Mouse (Mus musculus) E14TG2a.4 (cell line): ENCODE data around the gene Prr5.

ENCODE experiments used
- H3K27me3 ChIP-seq: 2 replicates; pipeline ENCODE4 v1.6.1; 2014; ENCODE audit warnings: low read length, control low read depth; ENCODE audit not compliant: insufficient read depth
- H3K36me3 ChIP-seq: 2 replicates; pipeline ENCODE4 v1.6.1; 2014; ENCODE audit warnings: low read length, control low read depth; ENCODE audit not compliant: insufficient read depth
- H3K4me1 ChIP-seq: replicated peaks from 2 replicates; pipeline ENCODE4 v1.6.1; 2014; ENCODE audit warnings: low read depth, low read length, control low read depth
- H3K4me3 ChIP-seq: replicated peaks from 2 replicates; pipeline ENCODE4 v1.5.1; 2014; ENCODE audit warnings: mild to moderate bottlenecking, low read length
- H3K9me3 ChIP-seq: 2 replicates; pipeline ENCODE4 v1.6.1; 2014; ENCODE audit warnings: low read length, control low read depth
- CTCF ChIP-seq: conservative IDR thresholded peaks from 2 replicates; pipeline ENCODE4 v1.5.1; 2014; ENCODE audit warnings: low read length
- NANOG ChIP-seq: IDR thresholded peaks from 2 replicates; pipeline ENCODE4 v1.6.1; 2014; ENCODE audit warnings: borderline replicate concordance, low read length, mixed read lengths
- POU5F1 ChIP-seq: IDR thresholded peaks from 2 replicates; pipeline ENCODE4 v1.6.1; 2014; ENCODE audit warnings: low read length, borderline replicate concordance

Prr5 gene

GRCm38 (mm10) chr15:84691513-84691912, 22.1 kb downstream of the Prr5 start:
- no peaks in the 10 kb centered on the region for H3K27me3 ChIP-seq
- H3K9me3 ChIP-seq = peaks cover 7% of the 10 kb centered on the region; the same call in 1 of the 2 replicates
- no peak for TF ChIP-seq POU5F1
- TF ChIP-seq CTCF = no peak
- no peak for TF ChIP-seq NANOG
- no peak overlapping the region for H3K4me3 ChIP-seq
- peaks cover 93% of the 10 kb centered on the region for H3K36me3 ChIP-seq
- H3K4me1 ChIP-seq = peaks cover 35% of the 10 kb centered on the region

- H3K4me3 ChIP-seq = no peak overlapping the region
- peaks cover 29% of the 10 kb centered on the region for H3K4me1 ChIP-seq
- no peaks in the 10 kb centered on the region for H3K27me3 ChIP-seq
- TF ChIP-seq POU5F1 = no peak
- no peak for TF ChIP-seq NANOG
- peak; percentile 22 for TF ChIP-seq CTCF
- H3K9me3 ChIP-seq = peaks cover 7% of the 10 kb centered on the region; the same call in 1 of the 2 replicates
- peaks cover 100% of the 10 kb centered on the region for H3K36me3 ChIP-seq
Observed at GRCm38 (mm10) chr15:84692645-84693044, 23.2 kb downstream of the Prr5 start.

- H3K4me1 ChIP-seq = peaks cover 44% of the 10 kb centered on the region
- peaks cover 99% of the 10 kb centered on the region for H3K36me3 ChIP-seq
- H3K27me3 ChIP-seq = no peaks in the 10 kb centered on the region
- H3K4me3 ChIP-seq = no peak overlapping the region
- peaks cover 7% of the 10 kb centered on the region; the same call in 1 of the 2 replicates for H3K9me3 ChIP-seq
- no peak for TF ChIP-seq POU5F1
- TF ChIP-seq NANOG = no peak
- TF ChIP-seq CTCF = no peak
Observed at GRCm38 (mm10) chr15:84696021-84696420, 26.6 kb downstream of the Prr5 start.

DNA sequence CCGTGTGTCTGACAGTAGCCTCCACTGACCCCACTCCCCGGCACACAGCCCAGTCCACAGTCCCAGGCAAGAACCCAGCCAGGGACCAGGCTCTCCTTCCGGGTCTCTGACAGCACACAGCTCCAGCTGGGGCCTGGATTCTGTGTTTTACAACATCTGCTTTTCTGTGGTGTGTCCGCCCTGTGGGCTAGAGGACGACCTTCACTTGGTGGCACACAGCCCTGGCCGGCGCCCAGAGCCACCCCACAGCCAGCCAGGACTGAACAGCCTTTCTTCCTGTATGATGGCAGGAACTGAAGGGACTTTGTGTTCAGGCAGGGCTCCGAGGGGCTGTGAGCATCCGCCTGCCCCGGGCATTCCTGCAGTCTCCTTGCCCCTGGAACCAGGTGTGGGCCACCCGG, 28.2 kb downstream of the Prr5 start:
- Histone ChIP-seq H3K27me3 (no peaks in the 10 kb centered on the region), H3K9me3 (peaks cover 3% of the 10 kb centered on the region; the same call in 1 of the 2 replicates), H3K4me3 (no peak overlapping the region; the same call in 1 of the 2 replicates), H3K36me3 (peaks cover 99% of the 10 kb centered on the region), H3K4me1 (peaks cover 56% of the 10 kb centered on the region)
- no peak for TF ChIP-seq NANOG
- TF ChIP-seq CTCF = no peak
- TF ChIP-seq POU5F1 = no peak

GRCm38 (mm10) chr15:84698189-84698588, 28.8 kb downstream of the Prr5 start:
- Histone ChIP-seq H3K9me3 (no peaks in the 10 kb centered on the region), H3K4me3 (no peak overlapping the region), H3K36me3 (peaks cover 98% of the 10 kb centered on the region), H3K27me3 (no peaks in the 10 kb centered on the region), H3K4me1 (peaks cover 56% of the 10 kb centered on the region)
- TF ChIP-seq NANOG = no peak
- TF ChIP-seq POU5F1 = no peak
- no peak for TF ChIP-seq CTCF

DNA sequence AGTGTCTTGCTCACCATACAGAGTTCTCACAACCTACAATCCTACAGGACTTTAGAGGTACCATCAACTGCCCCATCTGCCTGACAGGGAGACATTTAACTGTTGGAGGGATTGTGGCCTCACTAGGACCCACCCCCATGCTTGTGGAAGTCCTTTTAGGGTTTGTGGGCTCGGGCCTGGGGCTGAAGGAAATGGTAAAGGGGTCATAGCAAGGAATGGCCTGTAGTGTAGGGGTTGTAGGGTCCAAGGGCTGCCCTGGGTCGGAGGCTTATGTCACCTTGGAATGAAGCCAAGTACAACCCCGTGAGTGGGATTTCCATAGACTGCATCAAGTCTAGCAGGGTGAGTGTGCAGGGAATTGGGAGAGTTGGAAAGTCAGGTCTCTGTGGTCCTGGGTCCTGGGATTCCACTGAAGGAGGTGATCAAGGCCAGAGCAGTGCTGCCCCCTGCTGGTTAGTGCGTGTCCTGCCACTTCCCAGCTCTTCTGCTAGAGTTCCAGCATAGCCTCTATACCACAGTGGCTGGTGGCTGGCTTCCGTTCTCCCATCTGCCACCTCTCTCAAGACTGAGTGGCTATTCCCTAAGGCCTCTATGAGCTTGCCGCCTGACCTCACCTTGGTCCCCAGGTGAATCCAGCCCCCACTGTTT, 30.9 kb downstream of the Prr5 start:
- Histone ChIP-seq H3K9me3 (no peaks in the 10 kb centered on the region), H3K4me3 (no peak overlapping the region), H3K4me1 (peaks cover 66% of the 10 kb centered on the region), H3K36me3 (peaks cover 88% of the 10 kb centered on the region), H3K27me3 (no peaks in the 10 kb centered on the region)
- TF ChIP-seq CTCF (peak; percentile 95), POU5F1 (no peak), NANOG (no peak)

DNA sequence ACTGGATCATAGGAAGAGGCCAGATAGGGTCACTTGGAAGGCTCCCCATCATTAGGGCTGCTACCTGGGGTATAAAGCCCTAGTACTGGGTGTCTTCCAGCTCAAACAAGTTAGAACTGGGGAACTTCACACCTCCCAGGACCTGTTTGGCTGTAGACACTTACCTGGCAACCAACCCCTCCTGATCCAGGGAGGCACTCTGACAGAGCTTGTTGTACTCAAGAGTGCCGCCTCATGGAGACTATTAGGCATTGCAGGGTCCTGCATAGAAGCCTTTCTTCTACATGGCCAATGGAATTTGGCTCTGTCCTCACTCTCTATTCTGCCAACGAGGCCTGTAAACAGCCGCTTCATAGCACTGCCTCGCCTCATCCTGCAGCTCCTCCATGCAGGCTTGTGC, 32.5 kb downstream of the Prr5 start:
- H3K4me1 ChIP-seq = peaks cover 79% of the 10 kb centered on the region
- no peaks in the 10 kb centered on the region for H3K27me3 ChIP-seq
- no peak overlapping the region for H3K4me3 ChIP-seq
- H3K9me3 ChIP-seq = no peaks in the 10 kb centered on the region
- H3K36me3 ChIP-seq = peaks cover 71% of the 10 kb centered on the region
- TF ChIP-seq POU5F1 (no peak), CTCF (peak; percentile 99), NANOG (no peak)

- H3K36me3 ChIP-seq = peaks cover 64% of the 10 kb centered on the region
- TF ChIP-seq POU5F1 (no peak), NANOG (no peak), CTCF (no peak)
- no peaks in the 10 kb centered on the region for H3K27me3 ChIP-seq
- no peaks in the 10 kb centered on the region for H3K9me3 ChIP-seq
- peak overlapping the region; percentile 39; the same call in 1 of the 2 replicates for H3K4me3 ChIP-seq
- H3K4me1 ChIP-seq = peaks cover 79% of the 10 kb centered on the region
Observed at GRCm38 (mm10) chr15:84702391-84703345, 33.2 kb downstream of the Prr5 start.
